Mouse (Mus musculus) common myeloid progenitor, adult 5-6 weeks (primary cell): ENCODE measurements around the gene Mri1. TPM values are rescaled to one million over a fixed set of nuclear protein-coding genes. Genes with fewer than 3 reads are reported as not detected.

ENCODE experiments used
- ATAC-seq: replicated peaks from 2 replicates; pipeline ENCODE4 v1.8.0; 2016; ENCODE audit warnings: low read depth, mild to moderate bottlenecking, moderate TSS enrichment, inconsistent platforms; ENCODE audit not compliant: poor library complexity, severe bottlenecking
- total RNA-seq: library from RNA; stranded (forward); fragments of 200-1000, 187-1606 nt; gene quantifications from 2 replicates; pipeline ENCODE4 v1.2.3, GENCODE M21; 2017

Mri1 gene
- total RNA-seq, 1 experiment from 2014 or later: 11.9 TPM

DNA sequence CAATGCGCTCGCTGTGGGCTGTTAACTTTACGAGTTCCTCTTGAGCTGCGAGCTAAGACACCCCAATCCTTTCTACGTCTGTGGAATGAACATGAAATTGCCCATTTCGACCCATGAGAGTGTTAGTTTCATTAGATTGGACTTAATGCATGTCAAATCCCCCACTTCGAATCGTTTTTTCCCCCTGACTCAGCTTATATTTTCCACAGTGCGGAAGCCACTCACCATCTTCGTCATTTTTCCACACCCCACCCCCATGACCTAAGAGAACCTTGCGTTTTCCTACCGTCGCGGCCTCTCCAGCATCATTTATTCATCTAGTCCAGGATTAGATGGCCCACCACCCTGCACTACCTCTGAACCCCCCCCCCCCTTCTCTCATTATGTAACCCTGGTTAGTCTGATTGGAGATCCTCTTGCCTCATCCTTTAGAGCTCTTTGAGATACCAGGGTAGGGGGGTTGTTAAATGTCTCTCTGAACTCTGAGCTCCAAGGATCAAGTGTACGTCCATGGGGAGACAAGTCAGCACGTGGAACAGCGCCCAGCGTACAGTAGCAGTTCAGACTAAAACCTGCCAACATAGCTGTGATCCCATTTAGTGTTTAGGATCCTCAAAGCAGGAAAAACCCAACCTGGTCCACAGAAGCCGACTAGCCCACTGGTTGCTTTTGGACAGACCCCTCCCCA is 19.4 kb downstream of the Mri1 start:
- ATAC-seq: peak; percentile 17

DNA sequence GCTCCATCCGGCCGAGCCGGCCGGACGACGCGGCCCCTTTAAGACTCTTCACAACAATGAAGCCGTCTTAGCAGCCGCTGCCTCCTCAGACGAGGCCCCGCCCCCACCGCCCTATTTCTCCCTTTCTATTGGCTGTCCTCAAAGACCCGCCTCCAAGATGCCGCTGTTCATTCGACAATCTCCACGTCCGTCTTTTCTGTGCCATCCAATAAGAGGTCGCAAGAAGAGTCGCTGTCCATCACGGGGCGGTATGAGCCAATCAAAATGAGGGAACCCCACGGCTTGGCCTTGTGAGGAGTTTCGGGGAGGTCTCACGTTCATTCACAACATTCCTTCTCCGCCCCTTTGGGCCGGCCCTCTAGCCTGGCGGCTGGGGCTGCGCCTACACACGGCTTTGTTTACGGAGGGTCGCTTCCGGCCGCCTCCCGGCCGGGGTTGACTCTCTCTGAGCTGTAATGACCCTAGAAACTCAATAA is 20.1 kb downstream of the Mri1 start, which contains the start of gene Zswim4:
Zswim4 (minus strand) TSS at position 58 of the 476 bp plus-strand sequence.
- peak; percentile 97 for ATAC-seq

DNA sequence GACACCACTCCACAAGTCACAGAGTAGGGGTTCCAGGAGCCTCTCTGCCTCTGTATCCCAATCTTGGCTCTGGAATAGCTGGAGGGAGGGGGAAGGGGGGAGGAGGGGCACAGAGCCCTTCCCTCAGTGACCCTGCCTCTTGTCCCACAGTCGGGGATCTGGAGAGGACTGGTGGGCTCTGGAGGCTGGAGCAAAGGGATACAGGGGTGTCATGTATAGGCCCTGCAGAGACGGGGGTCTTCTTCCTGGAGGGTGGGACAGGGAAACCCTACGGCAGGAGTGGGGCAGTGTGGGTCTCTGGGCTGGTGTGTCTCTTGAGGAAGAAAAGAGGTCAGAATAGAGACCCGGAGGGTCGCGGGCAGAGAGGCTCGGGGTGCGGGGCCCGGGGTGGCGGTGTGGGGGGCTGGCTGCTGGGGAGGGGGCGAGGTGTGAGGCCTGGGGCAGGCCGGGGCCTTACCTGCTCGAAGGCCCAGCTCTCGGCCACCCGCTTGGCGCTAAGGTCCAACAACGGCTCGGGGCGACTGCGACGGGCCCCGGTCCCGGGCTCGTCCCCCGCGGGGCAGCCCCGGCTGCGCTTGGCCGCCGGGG is 20.6 kb downstream of the Mri1 start:
- no peak for ATAC-seq

DNA sequence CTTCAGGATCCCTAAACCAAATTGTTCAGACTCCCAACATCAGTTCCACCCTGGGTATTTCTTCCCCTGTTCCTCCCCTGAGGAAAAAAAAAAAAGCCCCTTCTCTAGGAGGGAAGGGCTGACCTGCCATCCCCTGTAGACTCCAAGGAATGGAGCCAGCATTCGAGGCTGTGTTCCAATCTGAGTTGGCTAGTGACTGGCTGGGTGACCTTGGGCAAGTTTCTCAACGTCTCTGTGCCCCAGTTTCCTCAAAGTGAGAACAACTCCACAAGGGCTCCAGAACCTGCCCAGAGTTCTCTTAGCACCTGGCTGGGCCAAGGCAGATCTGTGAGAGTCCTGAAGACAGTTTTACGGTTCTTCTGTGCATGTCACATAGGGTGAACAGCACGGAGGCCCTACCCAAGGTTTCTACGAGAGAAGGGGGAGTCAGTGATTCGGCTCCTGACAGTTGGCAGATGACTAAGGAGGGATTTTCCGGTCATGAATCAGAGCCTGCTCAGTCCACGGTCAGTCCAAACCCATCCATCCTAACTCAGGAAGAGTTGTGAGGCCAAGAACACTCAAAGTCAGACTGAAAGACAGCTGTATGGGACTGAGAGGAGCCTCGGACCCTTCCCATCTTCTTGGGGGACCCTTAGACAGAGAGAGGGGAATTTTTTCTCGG is 21.2 kb downstream of the Mri1 start:
- no peak for ATAC-seq

DNA sequence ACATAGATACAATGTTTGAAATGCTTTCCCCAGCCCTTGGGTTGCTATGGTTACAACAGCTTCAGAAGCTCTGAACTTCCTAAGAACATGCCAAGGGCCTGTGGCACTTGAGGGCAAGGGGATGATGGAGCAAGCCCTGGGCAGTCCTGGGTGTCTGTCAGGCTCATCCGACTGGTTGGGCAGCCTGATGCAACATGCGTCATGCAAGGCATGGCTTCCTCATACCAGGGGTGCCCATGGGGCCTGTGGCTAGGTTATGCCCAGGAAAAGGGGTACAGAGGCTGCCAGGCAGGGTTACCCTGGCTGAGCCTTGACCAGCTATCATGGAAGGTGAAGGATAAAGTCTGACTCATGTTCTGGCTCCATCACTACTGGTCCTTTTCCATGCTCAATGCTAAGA is 24.1 kb downstream of the Mri1 start:
- no peak for ATAC-seq

DNA sequence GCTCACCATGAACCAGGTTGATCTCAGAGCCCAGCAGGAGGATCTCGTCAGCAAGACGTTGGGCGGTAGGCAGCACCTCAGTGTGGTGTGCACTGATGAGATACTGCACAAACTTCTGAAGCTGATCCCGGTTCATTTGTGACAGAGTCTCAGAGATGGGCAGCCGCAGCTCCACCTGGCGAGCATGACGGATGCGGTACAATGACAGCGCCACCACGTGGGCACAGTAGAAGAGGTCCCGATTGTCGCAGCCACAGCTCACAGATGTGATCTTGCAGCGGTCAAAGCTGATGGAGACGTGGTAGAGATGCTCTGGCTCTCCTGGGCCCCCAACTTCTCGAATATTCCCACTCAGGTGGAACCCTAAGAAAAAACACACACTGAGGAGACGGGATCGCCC is 26.4 kb downstream of the Mri1 start:
- ATAC-seq: 0 out of 2 replicates have a peak, but pooled peaks have one; percentile 18

DNA sequence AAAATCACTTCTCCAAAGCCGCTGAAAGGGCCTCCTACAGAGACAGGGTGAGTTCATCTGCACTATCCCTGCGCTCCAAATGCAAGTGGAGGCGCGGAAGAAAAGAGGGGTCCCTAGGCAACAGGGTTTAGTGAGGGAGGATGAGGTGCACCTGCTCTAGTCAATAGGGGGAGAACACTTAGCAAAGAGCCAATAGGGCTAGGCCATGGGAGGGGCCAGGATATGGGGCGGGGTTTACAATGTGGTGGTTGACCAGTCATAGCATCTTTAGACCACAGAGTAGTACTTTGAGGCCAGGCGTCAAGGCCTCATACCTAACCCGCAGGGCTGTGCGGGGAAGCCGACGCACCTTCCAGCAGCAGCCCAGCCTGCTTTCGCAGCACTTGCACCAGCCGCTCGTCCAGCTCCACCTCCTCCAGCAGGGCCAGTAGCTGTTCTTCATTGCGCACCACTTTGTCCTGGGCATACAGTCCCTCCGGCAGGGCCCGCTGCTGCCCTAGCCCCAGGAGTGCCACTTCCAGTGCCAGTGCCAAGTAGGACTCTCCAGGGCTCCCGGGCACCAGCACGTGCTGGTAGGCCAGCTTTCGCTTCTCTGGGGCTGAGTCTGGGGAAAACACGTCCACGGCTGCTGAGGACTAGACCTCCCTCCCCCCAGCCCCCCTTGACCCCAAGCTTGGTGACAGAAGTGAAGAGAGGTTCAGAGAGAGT is 33.6 kb downstream of the Mri1 start:
- ATAC-seq: 0 out of 2 replicates have a peak, but pooled peaks have one; percentile 21

DNA sequence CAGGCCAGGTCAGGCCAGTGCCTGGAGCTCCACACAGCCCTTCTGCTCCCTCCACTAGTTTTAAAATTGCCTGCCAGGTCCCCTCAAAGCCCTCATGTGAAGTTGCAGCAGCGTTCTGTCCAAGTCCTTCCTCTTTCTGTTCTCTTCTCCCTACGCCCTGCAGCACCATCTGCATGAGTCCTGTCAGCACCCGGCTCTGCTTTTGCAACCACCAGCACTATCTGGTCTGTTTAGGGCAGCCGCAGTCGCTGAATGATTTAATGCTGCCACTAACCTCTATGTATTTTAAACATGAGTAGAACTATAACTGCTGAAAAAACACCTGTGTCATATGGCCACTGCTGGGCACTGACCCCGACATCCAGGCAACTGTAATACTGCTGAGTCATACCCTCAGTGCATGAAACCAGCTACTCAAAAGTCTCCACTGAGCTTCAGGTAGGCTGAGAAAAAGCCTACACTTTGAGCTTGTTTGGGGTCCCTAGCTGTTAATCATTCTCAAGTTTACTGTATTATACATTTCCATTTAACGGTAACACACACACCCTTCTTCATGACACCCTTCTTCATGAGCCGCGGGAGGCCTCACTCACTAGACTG is 34.5 kb downstream of the Mri1 start:
- peak; percentile 80 for ATAC-seq

DNA sequence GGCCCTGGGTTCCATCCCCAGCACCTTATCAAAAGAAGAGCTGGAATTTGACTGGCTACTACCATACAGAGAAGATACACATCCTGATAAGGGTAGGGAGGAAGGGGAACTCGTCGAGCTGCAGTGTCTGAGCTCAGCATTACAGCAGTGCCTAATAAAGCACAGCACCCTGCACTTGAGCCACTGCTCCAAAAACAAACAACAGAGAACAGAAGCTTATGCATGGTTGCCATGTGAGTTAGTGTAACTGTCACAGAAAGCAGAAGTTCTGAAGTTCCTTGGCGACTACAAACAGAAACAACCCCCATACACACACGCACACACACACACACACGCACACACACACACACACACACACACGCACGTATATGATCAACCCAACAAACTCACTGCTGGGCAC is 37.0 kb downstream of the Mri1 start:
- ATAC-seq: peak; percentile 46

DNA sequence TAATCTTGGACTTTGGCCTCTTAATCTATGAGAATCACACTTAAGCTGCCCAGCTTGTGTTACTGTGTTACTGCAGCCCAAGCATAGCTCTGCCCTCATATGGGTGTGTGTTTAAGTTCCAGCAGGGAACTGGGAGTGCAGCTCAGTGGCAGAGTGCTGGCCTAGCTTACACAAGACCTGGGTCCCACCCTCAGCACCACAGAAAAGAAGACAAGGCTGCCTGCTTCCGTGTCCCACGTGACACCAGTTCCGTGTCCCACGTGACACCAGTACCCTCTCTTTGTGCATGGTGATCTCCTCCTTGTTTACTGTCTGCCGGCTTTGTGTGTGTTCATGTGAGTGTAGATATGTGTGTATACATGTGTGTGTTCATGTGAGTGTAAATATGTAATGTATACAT is 39.0 kb downstream of the Mri1 start:
- ATAC-seq: no peak

DNA sequence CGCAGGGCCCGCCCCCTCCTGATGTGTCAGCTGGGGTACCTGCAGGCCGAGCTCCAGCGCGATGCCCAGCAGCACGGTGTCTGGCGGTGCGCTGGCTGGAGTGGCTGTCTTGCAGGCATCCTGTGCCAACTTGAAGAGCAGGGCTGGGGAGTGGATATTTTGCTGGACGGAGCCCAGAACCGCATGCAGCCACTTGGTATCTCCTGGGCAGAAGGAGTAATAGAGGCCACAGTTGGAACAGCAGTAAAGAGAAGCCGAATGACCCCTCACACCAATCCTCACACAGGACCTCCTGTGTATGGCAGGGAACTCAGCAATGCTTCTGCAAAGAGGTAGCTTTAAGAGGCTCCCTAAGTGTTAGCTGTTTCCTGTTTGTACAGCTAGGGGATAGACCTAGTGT is 39.9 kb downstream of the Mri1 start:
- no peak for ATAC-seq

DNA sequence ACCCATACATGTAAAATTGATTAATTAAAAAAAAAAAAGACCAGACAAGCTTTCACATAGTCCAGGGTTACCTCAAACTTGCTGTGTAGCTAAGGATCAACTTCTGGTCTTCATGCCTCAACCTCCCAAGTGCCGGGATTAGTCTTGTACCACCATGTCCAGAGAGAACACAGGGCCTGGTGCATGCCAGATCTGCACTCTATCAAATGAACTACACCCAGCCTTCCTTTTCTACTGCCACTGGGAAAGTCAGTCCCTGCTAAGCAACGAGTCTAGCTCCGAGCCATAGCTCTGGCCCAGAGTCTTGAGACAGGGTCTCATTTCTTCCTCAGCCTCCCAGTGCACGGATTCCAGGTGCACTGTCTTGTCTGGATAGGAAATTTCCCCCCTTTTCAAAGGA is 43.8 kb downstream of the Mri1 start:
- ATAC-seq: no peak

DNA sequence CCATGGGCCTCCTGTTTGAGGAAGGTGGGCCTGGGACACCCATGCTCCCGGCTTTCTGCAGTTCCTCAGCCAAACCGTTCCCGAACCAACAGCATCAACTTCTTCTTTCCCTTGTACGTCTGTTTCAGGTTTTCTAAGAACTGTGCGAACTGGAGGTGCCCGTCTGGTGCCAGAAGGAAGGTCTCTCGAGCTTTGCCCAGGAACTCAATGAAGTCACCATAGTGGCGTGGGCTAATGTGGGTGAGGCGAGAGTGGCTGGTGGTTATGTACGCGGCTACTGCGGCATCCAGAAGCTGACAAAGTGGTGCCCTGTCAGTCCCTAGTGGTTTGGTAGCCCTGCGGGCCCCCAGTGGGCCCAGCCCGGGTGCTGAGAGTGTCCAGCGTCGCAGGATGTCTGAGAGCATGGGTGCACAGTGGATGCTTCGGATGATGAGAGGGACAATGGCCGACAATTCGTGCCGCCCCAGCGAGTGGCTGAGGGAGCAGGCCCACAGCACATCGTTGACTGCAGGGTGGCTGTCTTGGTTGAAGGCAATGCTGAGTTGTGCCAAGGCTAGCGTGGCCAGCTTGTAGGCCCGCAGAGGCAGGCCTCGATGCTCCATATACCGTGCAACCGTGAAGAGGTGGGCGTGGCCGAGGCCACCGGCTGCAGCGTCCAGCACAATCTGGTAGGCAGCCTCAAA is 45.1 kb downstream of the Mri1 start:
- ATAC-seq: no peak

DNA sequence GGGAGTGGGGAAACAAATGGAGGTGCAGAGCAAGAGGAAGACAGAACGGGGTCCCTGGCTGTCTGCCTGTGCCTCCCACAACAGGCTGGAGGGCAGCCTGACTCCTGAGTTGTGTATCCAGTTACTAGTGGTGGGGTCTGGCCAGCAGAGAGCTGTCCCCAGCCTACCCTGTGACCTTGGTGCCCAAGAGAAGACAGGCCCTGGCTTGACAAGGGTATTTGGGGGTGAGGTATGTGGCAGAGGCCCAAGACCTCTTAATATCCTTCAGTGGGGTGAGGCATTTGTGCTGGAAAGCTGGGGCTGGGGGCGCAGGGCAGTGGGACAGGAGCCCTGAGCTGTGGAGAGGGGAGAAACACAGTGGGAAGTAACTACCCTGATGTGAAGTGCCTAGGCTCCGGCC is 45.9 kb downstream of the Mri1 start:
- ATAC-seq: no peak

DNA sequence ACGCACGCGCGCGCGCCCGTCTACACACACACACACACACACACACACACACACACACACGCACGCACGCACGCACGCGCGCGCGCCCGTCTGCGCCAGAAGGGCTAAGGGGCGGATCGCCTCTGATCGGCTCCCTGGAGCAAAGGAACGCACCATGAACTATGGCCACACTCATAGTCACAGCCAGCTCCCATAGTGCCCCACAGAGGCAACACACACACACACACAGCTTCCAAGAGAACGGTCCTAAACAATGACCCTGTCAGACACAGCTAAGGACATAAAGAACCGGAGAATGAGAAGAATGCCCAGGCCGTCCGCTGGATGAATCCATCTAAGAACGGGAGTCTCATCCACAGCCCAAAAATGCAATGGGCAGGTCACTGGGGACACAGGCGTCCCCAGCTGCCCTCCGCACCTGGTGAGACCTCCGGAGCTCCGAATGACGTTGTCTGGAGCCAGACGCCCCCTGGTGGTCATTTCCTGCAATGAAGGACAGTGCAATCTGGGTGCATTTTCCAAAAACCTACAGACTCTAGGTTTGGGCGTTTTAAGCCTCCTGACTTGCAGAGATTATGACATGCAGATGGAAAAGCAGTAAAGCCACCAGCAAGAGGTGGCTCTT is 46.8 kb downstream of the Mri1 start:
- peak; percentile 45; the same call in 1 of the 2 replicates for ATAC-seq

DNA sequence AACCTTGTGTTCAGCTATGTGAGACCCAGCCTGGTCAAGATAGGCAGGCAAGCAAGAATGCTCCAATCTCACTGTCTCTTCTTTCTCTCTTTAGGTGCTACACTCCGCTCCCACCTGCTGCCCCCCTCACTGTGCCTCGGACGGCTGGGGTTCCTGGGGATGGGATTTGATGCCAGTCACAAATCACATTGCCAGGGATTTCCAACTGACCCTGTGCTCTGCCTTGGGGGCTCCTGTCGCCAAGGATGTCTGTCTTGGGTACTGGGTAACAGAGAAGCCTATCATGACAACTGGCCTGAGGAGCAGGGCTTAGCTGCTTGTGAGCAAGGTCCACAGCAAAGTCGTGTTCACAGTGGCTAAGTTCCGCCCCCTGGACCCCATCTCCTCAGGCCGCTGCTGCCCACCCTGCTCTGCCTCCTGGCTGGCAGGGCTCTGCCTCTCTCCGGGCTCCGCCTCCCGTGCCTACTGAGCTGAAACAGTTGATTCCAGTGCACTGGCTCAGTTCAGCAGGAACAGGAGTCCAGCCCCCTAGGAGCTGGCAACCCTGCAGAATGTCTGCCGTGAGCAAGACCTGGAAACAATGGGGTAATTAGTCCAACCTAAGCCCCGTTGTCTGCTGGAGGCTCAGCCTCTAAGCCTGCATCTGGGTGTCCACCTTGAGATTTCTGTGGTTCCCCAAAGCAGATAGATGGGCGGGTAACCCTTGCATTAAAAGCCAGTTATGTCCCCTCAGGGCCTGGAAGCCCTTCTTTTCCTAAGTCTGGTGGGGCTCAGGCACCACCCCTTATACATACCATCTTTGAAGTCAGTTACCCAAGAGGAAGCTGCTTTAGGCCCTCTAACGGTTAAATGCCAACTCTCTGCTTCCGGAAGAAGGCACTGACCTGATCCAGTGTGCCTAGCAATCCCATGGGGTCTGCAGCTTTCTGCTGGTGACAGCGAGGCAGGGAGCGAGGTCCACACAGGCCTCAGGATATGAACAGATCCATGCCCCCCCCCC is 48.4 kb downstream of the Mri1 start:
- ATAC-seq: peak; percentile 15; the same call in 1 of the 2 replicates

DNA sequence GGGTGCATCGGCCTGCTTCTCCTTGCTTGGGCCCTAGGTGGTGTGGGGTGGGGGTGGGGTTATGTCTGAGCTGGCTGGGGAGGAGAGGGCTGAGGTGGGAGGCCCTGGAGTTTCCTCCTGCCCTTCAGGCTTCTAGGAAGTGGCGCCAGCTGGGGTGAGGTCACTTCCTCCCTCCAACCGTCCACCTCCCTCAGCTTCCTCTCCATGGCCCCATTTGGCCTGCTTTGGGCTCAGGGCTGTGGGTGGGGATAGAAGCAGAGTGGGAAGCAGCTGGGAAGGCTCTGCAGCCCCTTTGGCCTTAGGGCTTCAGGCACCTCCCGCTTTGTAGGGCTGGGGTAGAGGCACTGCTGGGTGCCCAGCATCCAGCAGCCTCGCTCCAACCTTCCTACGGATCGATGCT is 49.3 kb downstream of the Mri1 start:
- ATAC-seq: peak; percentile 51

DNA sequence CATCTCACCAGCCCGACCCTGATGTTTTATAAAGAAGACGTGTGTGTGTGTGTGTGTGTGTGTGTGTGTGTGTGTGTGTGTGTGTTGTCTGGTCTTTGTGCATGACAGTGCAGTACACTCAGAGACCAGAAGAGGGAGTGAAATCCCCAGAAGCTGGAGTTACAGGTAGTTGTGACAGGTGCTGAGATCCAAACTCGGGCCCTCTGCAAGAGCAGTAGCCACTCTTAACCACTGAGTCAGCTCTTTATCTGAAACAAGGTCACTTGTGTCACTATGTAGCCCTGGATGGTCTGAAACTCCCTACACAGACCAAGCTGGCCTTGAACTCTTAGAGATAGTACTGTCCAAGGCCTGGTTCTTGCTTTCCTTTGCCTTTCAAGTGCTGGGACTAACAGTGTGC is 50.5 kb downstream of the Mri1 start:
- no peak for ATAC-seq
